Mouse (Mus musculus) left cerebral cortex, postnatal 10 days (tissue): ENCODE data around the gene Zfp688. TPM values are rescaled to one million over a fixed set of nuclear protein-coding genes. Genes with fewer than 3 reads are reported as not detected.
A peak's percentile ranks its signal among the peaks of the same experiment; 100 is the strongest.
"Not testable (repeated sequence)": the region's sequence is repeated elsewhere in the genome, so short reads cannot be mapped to it uniquely, and the experiment has no call there.

ENCODE experiments used
- DNase-seq, 2 experiments: peaks; one replicate each; pipeline ENCODE4 v3.0.0; 2021 to 2022; ENCODE audit warnings: low spot score in 2 of 2, mixed read lengths in 1 of 2; ENCODE audit errors: extremely low spot score in 1 of 2
- intact Hi-C: fragments of 180-260 bp; cut with DNase I; formaldehyde crosslinking; loops from one replicate; pipeline ENCODE4 v1.15.1; 2025
- total RNA-seq, 2 experiments: library from RNA; stranded (reverse); gene quantifications; 2 replicates each; pipeline ENCODE4 v1.2.3; 2021

Zfp688 gene
- total RNA-seq, 2 experiments from 2014 or later = 11.4 to 14.1 TPM

DNA sequence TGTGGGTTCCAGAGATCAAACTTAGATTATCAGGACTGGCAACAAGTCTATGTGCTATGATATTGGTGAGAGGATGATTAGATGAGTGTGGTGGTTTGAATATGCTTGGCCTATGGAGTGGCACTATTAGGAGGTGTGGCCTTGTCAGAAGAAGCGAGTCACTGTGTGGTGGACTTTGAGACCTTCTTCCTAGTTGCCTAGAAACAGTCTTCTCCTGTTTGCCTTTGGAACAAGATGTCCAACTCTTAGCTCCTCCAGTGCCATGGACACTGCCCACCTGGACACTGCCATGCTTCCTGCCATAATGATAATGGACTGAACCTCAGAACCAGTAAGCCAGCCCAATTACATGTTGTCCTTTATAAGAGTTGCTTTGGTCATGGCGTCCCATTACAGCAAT lies 4.0 kb upstream of the Zfp688 start:
- no peak for DNase-seq
- intact Hi-C loops = no loop called here

DNA sequence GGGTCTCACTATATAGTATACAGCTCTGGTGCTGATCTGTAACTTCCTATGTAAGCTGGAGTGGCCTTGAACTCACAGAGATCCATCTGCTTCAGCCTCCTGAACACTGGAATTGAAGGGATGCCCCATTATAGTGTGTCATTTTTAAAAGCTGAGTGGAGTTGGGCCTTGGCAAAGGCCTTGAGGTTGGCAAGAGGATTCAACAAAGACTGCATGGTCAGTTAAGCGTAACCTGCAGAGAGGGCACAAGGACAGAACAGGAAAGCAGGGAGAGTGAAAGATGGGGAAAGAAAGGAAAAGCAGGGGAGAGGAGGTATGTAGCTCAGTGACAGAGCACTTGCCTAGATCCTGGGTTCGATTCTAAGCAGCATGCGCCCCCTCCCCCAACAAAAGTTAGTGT lies 3.4 kb upstream of the Zfp688 start:
- intact Hi-C loops = no loop called here
- DNase-seq = no peak

DNA sequence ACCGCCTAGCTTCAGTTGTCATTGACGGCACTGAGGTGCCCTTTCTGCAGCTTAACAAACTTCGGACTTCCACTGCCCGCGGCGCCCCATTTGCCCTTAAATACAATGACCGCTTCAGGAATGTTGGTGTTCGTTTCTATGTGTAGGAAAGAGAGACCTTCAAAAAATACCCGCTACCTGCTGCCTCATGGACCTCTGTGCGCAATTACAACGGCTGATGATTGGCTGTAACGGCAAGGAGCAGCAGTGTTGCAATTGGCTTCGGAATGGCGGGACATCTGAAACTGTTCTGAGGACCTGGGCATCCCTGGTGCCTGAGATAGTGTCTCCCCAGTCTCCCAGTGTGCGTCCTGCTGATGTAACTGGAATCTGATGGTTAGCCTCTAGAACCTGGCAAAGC lies 379 bp upstream of the Zfp688 start:
- DNase-seq = peak; percentile 37 to 39
- intact Hi-C loops = no loop called here

DNA sequence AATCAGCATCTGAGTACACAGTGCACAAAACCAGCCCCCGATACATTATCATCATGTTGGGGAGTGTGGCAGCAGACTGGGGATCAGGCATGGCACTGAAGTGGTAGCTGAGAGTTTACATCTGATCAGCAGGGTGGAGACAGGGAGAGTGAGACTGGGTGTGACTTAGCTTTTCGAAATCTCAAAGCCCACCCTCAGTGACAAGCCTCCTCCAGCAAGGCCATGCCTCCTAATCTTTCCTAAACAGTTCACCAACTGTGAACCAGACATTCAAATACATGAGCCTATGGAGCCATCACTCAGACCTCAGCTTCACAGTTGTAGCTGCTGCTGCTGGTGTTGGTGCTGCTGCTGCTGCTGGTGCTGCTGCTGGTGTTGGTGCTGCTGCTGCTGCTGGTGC lies 10.4 kb downstream of the Zfp688 start:
- intact Hi-C loops = no loop called here
- no peak for DNase-seq

DNA sequence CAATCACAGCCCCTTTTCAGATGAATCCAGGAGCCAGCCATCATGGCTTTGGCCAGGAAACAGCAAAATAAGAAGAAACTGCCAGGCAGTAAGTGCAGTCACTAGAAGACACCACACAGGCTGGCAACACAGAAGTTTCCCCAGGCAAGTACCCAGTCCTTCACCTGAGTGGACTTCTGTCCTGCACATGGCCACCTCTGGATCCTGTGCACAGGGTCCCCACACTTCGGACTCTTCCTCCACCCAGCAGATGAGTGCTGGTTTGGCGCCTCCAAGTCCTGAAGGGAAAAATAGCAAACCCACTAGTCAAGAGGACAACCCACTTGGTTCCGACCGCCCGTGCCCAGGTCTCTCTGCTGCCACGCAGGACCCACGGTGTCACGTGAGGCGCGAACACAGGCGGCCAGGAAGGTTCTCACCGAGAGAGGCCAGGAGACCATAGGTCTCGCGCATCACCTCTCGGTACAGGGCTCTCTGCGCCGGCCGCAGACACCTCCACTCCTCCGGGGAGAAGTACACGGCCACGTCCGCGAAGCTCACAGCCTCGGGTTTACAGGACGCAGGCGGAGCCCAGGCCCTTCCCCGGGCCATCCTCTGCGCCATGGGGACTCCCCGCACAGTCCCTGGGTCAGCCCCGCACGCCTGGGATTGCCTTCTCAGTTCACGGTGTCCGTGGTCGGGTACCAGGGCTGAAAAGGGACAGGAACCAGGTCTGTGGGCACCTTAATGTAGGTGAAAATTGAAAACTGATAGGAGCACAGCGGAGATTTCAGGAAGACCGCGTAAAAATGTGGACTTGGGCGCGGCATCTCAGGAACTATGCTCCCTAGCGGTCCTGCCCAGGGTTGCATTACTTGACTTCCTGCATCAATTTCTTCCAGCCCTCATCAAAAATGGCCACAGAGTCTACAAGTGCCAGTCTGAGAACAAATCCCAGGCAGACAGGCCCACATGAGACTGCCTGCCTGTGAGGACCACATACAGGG lies 15.6 kb downstream of the Zfp688 start, which contains the start of gene Zfp764:
TSS of gene Zfp764 (minus strand) at position 821 of the 986 bp plus-strand sequence.
- intact Hi-C loops = not testable (repeated sequence)
- DNase-seq = peak; percentile 81 to 90

DNA sequence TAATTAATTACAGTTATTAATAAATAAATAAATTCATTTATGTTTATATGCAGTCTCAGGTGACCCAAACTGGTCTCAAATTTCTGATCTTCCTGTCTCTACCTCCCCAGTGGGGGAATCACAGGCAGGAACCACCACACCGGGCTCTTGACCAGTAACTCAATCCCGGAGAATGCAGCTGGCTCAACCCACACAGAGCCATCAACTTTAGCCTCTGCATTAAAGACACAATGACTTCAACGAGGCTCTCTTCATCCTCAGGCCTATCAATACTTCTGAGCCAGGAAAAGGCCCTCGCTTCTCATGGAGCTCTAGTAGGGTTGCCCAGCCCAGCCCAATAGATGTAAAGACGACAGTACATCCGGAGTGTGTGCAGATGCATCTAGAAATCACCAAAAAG lies 17.8 kb downstream of the Zfp688 start:
- intact Hi-C loops = not testable (repeated sequence)

DNA sequence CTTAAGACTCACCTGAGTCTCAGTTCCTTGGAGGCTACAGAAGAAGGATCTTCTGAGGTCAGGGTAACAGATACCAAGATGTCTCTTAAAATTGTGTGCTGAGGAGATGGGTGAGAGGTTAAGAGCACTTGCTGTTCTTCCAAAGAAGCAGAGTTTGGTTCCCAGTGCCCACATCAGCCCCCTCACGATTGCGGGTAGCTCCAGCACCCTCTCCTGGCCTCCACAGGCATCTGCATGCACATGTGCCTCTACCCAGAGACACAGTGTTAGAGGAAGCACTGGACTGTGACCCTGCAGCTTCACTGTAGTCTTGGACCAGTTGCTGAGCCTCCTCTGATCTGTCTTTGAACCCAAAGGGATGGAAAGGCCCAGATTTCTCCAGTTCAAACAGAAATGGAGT lies 18.9 kb downstream of the Zfp688 start:
- DNase-seq = no peak
- intact Hi-C loops = no loop called here

More for the DNA sequence above, 17.8 kb downstream of the Zfp688 start:
- DNase-seq = not testable (repeated sequence)

DNA sequence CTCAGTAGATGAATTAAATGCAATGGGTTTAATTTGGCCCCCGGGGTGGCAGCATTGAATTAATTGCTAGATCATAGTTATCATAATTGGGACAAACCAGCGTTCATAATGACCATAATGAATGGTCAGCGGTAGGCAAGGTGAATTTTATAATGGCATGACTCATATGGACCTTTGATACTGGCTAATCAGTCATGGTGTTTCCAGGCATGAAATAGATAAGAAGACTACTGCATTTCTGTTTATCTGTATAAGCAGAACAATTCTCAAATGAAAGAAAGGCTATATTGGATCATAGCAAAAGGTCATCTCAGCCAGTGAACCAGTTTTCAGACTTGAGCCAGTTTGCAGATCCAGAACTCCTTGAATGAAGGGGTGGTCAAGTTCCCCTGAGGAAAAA lies 21.5 kb downstream of the Zfp688 start:
- intact Hi-C loops = no loop called here
- no peak for DNase-seq

DNA sequence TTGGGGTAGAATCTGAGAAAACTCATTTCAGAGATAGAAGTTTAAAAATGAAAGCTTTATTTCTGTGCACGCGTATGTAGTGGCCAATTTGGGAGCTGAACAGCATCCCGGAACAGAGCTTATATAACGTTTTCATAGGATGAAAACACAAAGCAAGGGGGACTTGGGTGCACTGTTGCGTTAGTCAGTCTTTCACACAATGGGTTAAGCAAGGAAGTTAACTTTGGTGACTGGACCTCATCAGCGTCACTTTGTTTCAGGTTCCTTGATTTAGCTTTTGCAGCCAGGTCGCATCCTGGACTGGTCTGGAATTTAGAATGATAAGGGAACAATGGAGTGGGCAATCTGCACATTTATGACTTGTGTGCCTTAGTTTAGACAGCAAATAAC lies 27.9 kb downstream of the Zfp688 start:
- no peak for DNase-seq
- intact Hi-C loops = no loop called here

DNA sequence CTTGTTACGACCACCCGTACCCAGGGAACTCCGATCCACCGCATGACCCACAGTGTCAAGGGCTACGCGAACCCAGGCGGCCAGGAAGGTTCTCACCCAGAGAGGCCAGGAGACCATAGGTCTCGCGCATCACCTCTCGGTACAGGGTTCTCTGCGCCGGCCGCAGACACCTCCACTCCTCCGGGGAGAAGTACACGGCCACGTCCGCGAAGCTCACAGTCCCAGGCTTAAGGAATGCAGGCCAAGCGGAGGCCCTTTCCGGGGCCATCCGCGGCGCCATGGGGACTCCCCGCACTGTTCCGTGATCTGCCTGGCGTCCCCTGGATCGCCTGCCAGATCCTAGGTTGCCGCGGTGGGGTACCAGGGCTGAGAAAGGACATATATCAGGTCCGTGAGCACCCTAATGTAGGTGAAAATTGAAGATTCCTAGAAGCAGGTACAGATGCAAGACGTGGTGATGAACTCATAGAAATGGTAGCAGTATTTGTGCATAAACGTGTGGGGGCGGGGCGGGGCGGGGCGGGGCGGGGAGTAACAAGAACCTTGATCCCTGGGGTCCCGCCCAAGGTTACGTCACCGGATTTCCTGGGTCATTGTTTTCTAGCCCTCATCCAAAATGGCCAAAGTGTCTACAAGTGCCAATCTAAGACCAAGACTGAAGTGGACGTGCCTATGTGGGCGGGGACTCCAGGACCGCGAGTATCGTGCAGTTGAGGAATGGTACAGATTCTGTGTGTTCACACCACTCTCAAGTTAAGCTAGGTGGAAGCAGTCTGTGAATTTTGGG lies 28.5 kb downstream of the Zfp688 start, which contains the start of gene E430018J23Rik:
TSS of gene E430018J23Rik (minus strand) at position 473 of the 787 bp plus-strand sequence.
- intact Hi-C loops = no loop called here
- DNase-seq = peak; percentile 97

DNA sequence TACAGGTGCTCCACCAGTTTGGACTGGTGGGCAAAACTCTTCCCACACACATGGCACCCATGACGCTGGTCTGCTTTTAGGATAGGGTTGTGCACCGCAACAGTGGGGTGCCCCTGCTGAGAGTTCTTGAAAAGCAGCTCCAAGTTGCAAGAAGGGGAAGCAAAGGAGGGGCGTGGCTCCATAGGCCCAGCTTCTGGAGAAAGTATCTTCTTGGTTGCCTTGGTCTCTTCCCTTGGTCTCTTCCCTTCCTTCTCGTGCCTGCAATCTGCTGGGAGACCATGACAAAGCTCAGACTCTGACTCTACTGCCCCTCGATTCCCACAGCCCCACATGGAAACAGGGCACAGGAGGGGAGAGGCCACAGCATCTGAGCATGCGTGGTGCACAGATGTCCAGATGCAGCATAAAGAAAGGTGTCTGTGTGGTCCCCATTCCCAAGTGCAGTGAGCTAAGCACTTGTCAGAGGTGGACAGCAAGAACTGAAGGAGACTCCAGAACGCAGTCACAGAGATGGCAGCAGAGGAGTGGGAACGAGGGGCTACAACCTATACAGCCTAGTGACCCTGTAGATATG lies 29.5 kb downstream of the Zfp688 start:
- intact Hi-C loops = no loop called here
- DNase-seq = no peak

DNA sequence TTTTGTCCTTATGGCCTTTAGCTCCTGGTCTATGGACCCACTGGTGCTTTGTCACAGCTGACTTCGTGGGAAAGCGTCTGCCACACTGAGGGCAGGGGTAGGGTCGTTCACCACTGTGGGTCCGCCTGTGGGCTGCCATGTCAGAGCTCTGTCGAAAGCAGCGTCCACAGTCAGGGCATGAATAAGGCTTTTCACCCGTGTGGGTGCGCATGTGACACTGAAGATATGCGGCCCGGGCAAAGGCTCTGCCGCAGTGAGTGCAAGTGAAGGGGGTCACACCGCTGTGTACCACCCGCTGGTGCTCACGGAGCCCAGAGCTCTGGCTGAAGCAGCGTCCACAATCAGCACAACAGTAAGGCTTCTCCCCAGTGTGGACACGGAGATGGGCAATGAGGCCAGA lies 30.3 kb downstream of the Zfp688 start:
- intact Hi-C loops = no loop called here
- DNase-seq = no peak

DNA sequence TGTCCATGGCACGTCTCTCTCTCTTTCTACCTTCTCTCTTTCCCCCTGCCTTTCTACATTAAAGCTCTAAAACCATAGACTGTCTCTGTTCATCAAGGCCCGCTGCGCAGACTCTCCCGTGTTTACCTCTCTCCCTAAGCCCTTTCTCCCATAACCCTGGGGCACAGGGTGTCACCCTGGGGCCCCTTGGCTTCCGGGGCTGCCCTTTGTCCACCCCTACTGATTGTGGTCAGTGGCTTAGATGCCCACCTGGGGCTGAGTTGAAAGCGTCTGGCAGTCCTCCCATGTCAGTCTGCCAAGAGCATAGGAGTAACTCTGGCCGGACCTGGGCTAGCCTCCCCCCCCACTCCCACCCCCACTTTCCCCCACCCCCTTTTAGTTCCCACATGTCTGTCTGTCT lies 31.6 kb downstream of the Zfp688 start:
- DNase-seq = no peak
- intact Hi-C loops = no loop called here

DNA sequence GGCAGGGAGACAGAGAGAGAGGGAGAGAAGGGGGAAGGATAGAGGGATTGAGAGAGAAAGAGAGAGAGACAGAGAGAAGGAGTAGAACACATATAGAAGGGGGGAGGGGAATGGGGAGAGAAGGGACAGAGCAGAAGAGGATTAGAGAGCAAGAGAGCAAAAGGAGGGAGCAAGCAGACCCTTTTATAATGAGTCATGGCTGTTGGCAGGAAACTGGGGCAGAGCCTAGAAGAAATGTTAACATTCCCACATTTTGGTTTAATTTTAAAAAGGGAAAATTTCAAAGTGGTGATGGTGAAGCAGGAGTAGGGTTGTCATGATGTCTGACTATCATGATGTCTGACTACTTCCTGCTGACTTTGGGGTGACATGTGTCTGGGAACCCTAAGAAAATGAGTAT lies 33.7 kb downstream of the Zfp688 start:
- DNase-seq, intact Hi-C loops: not testable (repeated sequence)

DNA sequence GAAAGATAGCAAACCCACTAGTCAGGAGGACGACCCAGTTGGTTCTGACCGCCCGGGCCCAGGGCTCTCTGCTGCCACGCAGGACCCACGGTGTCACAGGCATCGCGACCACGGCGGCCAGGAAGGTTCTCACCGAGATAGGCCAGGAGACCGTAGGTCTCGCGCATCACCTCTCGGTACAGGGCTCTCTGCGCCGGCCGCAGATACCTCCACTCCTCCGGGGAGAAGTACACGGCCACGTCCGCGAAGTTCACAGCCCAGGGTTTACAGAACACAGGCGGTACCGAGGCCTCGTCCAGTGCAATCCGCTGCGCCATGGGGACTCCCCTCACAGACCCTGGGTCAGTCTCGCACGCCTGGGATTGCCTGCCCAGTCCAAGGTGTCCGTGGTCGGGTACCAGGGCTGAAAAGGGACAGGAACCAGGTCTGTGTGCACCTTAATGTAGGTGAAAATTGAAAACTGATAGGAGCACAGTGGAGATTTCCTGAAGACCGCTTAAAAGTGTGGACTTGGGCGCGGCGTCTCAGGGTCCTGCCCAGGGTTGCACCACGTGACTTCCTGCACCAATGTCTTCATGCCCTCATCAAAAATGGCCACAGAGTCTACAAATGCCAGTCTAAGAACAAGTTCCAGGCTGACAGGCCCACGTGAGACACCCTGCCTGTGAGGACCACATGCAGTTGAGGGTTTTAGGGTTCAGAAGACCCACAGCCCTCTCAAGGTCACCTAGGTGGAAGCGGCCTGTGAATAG lies 35.1 kb downstream of the Zfp688 start, which contains the start of gene 9130019O22Rik:
TSS of gene 9130019O22Rik (minus strand) at position 526 of the 752 bp plus-strand sequence.
- peak; percentile 90 to 93 for DNase-seq
- intact Hi-C loops = no loop called here

DNA sequence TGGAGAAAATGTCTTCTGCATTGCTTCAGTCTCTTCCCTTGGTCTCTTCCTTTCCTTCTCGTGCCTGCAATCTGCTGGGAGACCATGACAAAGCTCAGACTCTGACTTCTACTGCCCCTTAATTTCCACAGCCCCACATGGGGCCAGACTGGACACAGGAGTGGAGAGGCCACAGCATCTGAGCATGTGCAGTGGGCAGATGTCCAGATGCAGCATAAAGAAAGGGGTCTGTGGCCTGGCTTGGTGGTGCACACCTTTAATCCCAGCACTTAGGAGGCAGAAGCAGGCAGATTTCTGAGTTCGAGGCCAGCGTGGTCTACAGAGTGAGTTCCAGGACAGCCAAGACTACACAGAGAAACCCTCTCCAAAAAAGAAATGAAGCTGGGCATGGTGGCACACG lies 36.3 kb downstream of the Zfp688 start:
- DNase-seq, intact Hi-C loops: not testable (repeated sequence)

DNA sequence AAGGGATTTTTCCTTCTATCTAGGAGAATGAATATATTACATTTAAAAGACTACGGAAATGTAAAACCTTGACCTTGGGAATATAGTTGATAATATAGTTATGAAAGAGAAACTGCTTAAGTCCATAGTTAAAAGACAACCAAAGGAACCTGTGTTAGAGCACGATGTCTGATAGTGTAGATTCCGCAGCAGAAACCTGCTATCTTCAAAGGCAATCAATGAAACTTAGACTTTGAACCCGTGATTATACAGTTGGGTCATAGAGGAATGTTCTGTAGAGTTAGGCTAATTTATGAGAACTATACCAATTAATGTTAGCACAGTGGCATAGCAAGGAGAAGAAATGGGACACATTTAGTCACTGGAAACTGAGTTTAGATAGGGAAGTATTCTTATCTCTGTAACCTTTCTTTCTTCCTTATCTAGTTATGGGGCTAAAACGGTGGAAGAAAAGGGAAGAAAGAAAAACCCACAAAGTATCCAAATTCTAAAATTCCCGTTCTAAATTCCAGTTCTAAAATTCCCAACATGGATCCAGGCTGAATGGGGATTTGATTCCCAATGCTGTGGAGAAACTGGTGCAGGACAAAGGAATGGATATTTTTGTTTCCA lies 43.5 kb downstream of the Zfp688 start:
- no peak for DNase-seq
- intact Hi-C loops = no loop called here
